Mouse (Mus musculus): ENCODE data around the gene Trio.

GRCm38 (mm10) chr15:27792473-27792872, 233.2 kb downstream of the Trio start:
- TF ChIP-seq CTCF (IDR thresholded peaks at IDR 0.05; ENCODE audit: extremely low read depth, insufficient read depth, insufficient read length, insufficient replicate concordance) (no peak), POLR2A (IDR thresholded peaks at IDR 0.05; ENCODE audit: low read depth, low read length) (no peak)
